Mouse (Mus musculus) lung, postnatal 10 days (tissue): ENCODE data around the gene Rabgap1.
"Not testable (repeated sequence)": the region's sequence is repeated elsewhere in the genome, so short reads cannot be mapped to it uniquely, and the experiment has no call there.

Source experiments
- DNase-seq: peaks from one replicate; pipeline ENCODE4 v3.0.0; 2021

Rabgap1 gene

DNA sequence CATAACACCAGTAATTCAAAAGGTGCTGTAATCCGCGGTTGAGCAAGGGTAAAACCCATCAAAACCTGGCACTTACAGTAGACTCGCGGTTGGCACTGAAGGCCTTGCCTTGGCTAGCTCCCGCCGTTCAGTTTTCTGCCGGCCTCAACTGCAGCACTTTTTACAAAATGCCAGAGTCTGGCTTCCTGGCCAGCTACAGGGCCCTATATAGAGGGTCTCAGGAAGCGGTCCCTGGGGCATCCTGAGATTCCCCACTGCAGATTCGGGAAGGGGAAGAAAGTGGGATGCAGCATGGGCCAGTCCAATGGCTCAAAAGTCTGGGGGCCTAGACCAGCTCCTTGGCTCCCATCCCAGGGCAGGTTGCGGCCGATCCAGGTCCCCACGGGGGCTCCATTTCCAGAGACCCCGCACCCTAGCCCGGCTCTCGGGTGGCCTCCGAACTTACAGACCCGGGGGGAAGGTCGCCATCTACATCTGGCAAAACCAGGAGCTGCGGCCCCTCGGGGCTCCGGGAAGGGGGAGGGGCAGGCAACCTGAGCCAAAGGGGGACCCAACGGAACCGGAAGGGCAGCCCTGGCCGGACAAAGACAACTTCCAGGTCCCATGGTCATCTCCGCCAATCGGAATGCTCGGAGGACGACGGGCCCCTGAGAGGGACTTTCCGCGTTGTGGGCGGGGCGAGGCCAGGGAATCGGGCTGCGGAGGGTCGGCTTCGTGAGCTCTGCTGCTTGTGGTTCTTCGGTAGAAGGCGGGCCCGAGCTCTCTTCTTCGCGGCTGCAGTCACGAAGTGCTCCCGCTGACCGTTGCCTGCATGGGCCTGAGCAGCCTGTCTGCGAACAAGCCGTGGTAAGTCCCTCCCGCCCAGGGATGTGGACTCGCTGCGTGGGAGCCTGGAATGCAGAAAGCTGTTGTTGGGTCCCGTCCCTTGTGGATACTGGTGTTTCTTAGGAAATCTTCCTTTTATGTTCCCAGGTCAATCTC lies at the start of gene Rabgap1, which contains the start of the genes Zbtb26 and Zbtb6:
Gene Rabgap1, plus strand, starts transcription at position 669 of the 981 bp plus-strand sequence.
Gene Zbtb26, minus strand, starts transcription at position 525 of the 981 bp plus-strand sequence.
Gene Zbtb6, minus strand, starts transcription at position 561 of the 981 bp plus-strand sequence.
- DNase-seq = peak; percentile 98

DNA sequence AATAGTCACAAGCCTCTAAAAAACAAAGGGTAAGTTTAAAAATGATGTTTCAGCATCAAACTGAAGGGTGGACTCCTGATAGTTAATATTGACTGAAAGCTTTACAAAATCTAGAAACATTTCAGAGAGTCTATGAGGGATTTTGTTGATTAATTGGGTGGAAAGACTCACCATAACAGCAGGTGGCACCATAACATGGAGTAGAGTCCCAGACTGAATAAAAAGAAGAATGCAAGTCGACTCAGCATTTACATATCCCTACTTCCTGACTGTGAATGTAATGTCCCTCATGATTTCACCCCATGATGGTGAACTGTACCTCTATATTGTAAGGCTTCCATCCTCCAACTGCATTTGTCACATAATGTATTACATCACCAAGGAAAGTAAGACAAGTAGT lies 47.5 kb upstream of the Rabgap1 start:
- DNase-seq = peak; percentile 3

DNA sequence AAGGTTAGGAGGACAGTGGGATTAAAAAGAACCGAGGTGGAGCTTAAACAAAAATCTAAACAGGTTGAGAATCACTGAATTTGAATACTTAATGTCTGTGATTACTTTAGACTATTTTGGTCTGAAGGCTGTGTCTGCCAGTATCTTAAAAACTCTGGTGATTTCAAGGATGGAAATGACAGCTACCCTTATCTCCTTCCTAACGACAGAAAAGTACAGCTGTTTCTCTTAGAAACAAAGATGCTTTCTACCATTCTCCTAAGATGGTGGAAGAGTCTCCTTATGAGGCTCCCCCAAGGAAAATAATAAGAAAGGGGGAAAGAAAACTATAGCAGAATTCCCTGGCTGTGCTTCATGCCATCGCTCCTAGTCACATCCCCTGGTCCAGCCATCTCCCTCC lies 21.2 kb upstream of the Rabgap1 start:
- DNase-seq = no peak

DNA sequence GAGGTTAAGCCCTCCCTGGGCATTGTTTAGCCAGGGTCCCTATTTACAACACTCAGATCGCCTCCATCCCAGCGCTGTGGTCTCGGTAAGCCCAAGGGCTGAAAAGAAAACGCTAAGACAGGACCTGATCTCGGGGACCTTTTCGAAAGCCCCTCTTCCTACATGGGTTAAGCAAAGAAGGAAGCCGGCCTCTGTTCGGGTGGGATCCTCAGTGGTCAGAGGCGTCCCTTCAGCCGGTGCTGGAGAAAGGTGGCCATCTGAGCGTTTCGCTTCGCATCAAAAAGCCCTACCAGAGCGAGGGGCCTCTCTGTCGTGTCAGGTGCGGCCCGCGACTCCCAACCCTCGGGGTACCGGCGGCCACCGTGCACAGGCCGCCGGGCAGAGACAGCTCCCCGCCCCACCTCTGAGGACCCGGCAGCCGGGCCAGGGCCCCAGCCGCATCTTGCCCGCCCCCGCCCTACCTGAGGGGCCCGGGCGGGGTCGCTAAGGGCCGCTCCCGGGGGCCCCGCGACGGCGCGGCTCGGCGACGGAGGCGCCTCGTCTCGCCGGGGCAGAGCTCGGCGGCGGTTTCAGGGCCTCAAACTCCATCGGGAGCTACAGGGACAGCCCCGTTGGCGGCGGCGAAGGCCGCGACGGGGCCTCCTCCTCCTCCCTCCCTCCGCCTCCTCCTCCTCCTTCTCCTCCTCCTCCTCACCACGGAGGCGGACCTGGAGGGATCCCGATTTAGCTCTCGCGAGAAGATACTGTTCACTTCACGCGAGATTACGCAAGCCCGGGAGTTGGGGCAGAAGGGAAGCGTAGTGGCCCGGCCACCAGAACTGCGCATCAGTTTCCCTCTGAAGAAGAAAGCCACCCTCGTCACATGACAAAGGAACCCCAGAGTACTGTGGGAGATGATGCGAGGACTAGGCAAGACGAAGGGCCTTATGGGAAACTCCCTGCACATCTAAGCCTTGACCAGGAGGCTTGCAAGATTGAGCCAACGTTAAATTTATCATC lies 20.5 kb upstream of the Rabgap1 start, which contains the start of gene Rc3h2:
Gene Rc3h2, minus strand, starts transcription at position 598 of the 999 bp plus-strand sequence.
- DNase-seq = peak; percentile 98

DNA sequence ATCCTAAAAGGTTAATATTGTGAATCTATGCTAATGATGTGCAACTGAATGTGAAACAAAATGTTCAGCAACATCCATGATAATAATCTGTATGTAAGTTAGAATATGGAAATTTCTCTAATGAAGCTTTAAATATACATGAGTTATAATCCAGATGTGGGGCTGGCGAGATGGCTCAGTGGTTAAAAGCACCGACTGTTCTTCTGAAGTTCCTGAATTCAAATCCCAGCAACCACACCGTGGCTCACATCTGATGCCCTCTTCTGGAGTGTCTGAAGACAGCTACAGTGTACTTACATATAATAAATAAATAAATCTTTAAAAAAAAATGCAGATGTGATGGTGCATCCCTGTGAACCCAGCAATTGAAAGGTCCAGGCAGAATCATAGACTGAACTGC lies 19.4 kb upstream of the Rabgap1 start:
- no peak for DNase-seq

DNA sequence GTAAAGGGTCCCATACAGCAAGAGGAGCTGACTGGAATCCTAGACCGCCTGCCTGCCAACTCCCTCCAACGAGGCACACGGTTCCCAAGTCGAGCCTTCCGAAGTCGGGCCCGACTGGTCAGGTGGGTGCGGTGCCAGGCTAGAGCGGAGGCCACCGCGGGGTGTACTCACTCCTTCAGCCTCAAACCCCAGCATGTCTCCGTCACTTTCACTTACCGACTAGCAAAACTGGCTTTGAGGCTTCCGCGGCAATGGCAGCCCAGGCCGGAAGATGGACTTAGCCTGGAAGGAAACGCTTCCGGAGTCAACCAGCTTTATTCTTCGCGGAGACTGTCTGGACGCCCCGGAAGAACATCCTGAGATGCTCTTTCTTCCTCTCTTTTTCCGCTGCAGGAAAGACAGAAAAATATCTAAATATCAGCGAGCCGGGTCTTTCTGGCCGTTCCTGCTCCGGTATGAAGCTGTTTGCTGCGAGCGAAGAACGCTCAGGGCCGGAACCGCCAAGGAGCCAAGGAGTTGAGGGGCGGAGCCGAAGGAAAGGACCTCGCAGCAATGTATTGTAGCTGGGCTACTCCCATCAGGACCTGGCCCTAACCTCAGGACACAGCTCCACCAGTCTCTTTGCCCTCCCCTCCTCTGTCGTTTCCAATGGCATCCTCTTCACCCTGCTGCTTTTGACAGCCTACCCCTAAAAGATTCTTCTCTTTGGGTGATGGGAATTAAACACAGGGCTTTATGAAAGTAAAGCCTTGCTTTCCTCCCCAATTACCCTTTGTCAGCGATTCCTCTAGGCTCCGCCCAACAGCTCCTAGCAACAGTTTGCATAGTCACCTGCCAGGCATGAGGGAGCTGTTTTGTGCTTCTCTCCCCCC lies 12.2 kb upstream of the Rabgap1 start:
- peak; percentile 90 for DNase-seq

DNA sequence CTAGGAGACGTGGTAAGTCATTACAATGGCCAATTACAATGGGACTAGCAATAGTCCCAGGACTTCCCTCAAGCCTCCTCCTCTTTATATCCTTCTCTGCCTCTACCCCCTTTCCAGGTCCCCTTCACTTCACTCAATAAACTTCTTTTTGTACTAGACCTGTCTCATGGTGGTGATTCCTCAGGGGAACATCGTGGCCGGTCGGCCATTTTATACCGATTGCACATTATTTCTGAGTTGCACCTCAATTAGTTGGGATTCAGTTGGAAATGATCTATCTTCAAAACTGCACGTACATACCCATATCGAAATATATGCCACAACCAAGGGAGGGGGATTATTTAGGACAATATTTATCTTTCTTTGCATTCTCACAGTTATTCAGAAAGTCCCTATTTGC lies 11.5 kb upstream of the Rabgap1 start:
- DNase-seq = no peak

DNA sequence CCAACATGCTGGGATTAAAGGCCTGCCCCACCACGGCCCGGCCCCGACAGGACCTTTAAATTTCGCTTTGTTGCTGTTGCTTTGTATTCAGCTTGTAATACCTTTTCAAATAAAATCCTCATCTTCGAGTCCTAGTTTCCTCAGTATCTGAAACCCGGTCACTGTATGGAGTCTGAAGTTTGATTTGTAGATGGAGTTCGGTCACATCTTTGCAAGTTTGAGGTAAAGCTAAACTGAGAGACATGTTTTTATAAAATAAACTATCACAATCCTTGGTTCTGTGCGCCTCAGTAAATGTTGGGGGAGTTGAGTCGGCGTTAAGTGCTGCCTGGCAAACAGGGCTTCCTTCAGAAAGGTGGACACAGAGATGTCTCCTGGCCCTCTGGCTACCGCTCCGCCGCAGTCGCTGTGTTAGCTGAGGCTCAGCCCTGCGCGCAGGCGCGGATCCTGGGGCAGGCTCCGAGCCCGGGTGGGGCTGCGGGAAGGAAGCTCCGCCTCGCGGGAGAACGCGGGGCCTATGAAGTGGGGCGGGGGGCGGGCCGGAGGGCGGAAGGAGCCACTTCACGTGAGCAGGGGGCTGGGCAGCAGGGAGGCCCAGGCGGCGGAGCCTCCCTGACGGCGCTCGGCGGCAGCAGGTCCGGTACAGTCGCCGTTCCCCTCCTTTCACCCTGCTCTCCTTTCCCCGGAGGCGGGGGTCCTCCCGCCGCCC lies 8.7 kb downstream of the Rabgap1 start:
- peak; percentile 97 for DNase-seq

DNA sequence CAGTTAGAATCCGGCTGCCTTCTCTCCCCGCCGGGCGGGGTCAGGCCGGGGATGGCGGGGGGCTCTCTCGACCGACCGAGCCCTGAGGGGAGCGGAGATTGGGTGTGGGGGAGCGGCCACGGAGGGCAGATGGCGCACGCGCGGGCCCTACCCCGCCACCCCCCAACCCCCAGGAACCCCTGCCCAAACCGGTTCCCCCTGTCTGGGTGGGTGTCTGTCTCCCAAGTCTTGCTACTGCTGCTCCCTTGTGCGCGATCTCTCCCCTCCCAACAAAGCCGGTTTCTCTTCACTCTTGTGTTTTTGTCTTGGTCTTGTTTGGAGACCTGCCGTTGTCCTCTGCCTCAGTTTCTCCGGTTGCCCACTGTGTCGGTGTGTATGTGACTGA lies 9.3 kb downstream of the Rabgap1 start:
- DNase-seq = no peak

DNA sequence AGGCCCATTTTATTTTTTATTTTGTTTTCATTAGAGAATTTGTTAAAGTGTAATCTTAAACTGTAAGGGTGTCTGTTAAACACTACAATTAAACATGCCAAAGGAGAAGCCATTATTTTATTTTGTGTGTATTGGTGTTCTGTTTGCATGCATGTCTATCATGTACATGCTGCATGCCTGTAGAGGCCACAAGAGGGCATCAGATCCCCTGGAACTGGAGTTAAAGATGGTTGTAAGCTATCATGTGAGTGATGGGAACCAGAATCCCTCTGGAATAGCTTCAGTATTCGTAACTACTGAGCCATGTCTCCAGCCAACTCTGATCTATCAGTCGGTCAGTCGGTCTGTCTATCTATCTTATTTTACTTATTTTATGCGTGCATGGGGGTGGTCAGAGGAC lies 17.6 kb downstream of the Rabgap1 start:
- DNase-seq = no peak

DNA sequence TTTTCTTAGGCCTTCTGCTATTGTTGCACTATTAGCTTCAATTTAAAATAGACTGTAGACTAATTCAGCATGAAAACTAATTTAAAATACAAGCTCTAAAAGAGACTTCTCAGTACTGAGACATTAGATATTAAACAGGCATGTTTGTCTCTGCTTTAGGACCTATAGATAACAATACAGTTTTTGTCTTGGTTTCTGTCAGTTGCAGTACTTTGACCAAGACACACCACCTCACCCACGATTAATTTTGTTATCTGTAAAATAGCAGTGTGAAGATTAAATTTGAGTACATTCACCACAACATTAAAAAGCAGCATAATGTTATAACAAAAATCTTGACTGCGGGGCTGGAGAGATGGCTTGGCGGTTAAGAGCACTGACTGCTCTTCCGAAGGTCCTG lies 23.2 kb downstream of the Rabgap1 start:
- DNase-seq = no peak

DNA sequence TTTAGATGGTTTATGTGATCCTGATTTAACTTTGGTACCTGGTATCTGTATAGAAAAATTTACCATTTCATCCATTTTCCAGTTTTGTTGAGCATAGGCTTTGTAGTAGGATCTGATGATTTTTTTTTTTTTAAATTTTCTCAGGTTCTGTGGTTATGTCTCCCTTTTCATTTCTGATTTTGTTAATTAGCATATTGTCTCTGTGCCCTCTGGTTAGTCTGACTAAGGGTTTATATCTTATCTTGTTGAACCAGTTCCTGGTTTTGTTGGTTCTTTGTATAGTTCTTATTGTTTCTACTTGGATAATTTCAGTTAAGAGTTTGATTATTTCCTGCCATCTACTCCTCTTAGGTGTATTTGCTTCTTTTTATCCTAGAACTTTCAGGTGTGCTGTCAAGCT lies 36.5 kb downstream of the Rabgap1 start:
- DNase-seq = no peak

DNA sequence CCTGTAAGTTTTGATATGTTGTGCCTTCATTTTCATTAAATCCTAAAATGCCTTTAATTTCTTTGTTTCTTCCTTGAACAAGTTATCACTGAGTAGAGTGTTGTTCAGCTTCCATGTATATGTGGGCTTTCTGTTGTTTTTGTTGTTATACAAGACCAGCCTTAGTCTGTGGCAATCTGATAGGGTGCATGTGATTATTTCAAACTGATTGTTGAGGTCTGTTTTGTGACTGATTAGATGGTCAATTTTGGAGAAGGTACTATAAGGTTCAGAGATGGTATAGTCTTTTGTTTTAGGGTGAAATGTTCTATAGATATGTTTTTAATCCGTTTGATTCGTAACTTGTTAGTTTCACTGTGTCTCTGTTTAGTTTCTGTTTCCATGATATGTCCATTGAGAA lies 37.0 kb downstream of the Rabgap1 start:
- no peak for DNase-seq

DNA sequence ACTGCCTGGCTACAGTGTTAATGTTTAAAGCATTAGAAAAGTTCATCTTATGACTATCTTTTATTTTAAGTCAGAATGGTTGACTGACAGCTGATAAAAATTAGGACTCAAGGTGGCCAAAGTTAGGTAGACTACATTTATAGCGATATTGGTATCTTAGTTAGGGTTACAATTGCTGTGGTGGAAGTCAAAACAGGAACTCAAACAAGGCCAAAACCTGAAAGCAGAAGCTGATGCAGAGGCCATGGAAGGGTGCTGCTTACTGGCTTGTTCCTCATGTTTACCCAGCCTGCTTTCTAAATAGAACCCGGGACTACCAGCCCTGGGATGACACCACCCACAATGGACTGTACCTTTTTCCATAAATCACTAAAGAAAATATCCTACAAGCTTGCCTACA lies 41.1 kb downstream of the Rabgap1 start:
- DNase-seq = no peak

DNA sequence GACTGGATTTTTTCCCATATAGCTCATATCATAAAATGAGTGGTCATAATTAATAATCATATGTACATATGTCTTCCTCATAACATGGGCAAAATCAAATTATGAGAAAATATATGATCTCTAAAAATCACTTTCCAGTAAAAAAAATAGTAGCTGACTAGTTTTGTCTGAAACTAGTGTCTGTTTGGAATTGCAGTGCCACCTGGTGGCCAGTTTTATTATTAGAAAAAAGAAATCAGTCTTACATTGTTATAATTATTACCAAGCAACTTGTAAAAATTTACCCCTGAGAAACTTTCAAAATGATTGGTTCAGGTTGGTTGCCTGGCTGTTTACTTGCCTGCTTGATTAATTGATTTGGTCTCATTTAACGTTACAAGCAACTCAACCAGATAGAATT lies 42.3 kb downstream of the Rabgap1 start:
- peak; percentile 69 for DNase-seq

DNA sequence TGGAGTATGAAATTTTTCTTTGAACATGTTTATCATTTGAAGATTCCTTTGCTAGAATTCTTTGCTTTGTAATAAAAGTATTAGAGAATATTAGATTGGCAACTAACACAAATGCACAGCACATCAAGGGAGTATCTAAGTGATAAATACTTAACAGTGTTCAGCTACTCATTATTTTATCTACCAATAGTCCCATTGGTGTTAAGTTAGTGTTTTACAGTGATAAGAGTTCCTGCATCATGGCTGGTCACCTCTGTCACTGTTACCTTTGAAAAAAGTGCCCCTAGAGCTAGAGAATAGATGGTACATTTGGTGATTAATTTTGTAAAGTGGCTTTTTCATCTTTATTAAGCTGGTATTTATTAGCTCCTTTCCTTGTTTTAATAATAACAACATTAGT lies 43.3 kb downstream of the Rabgap1 start:
- DNase-seq = no peak

DNA sequence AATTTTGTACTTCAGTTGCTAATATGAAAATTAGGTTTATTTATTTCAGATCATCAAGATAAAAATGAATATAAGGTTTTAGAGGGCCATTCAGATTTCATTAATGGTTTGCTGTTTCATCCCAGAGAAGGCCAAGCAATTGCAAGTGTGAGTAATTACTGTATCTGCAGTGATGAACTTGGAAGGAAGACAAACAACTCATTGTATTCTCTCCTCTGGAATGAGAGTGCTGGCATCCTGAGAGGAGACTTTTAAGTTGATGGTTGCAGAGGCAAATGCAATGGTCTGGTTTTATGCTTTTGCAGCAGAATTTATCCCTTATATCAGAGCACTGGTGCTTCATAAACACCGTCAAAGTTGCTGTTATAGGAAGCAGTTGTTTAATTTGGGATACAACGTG lies 45.9 kb downstream of the Rabgap1 start:
- DNase-seq = no peak

DNA sequence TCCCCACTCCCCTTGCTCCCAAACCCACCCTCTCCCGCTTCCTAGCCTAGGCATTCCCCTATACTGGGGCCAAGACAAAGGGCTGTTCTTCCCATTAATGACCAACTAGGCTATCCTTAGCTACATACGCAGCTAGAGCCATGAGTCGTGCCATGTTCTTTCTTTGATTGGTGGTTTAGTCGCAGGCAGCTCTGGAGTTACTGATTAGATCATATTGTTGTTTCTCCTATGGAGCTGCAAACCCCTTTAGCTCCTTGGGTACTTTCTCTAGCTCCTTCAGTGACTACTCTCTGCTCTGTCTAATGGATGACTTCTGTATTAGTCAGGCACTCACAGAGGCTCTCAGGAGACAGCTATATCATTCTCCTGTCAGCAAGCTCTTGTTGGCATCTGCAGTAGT lies 54.2 kb downstream of the Rabgap1 start:
- DNase-seq = no peak

DNA sequence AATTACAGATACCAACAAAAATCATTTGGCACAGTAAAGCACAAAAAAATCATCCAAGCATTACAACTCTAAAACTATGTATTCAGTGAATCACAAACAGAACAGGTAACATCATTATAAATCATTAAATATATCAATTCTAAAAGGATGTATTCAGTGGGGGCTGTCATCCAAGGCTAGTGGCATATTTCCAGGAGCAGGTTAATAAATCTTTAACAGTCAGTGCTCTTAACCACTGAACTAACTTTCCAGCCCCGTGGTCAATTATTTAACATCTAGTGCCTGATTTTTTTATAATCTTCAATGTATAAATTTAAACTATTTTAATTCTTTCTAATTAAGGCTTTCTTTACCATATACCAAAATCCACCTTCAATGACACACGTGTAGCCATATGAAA lies 62.8 kb downstream of the Rabgap1 start:
- not testable (repeated sequence) for DNase-seq

DNA sequence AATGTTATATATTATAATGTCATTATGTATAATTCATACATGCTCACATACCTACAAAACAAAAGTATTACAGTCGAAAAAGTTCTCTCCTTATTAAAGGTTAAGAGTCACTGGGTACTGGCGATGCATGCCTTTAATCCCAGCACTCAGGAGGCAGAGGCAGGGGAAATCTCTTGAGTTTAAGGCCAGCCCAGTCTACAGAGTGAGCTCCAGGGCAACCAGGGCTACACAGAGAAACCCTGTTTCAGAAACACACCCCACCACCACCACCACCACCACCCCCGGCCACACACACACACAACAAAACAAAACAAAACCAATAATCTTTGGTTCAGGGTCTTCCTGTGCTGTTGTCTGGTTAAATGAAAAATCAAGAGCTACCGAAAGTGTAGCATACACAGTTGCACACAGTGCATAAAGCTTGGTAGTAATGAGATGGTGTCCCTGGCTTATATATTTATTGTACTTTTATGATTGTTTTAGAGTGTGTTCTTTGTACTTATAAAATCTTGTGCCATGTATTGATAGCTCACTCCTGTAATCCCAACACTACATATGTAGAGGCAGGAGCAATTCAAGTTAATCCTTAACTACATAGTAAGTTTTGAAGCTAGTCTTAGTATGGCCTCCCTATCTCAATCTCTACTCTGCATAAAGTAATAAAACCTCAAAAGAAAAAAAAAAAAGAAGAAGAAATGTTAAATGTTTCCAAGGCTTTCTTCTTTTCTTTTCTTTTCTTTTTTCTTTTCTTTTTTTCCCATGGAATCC lies 68.2 kb downstream of the Rabgap1 start:
- DNase-seq = no peak
